ENCODE assay signal across 25 mouse cellular contexts in genomic region chr5:139566640-139567399, GRCm38 (mm10). TPM values are rescaled to one million over a fixed set of nuclear protein-coding genes. Genes with fewer than 3 reads are reported as not detected.
DNase-seq lines count a peak whose midpoint lies in the region; ATAC-seq and TF ChIP-seq lines count a peak whose summit lies in the region.
"Had no signal": no experiment of that assay in that cellular context is flagged by ENCODE, and none has a peak within 500 bp of the region (broad histone marks: within the 10 kb centered on the region; RNA-seq: fewer than 3 reads in every experiment).

No protein-coding gene starts in this region.

- peak; percentile 42 for TF ChIP-seq CTCF in kidney, postnatal 0 days (IDR thresholded peaks at IDR 0.05; ENCODE audit: low read depth)
- no peak for TF ChIP-seq CTCF in MEL (IDR thresholded peaks at IDR 0.05 in 2 of 3, conservative IDR thresholded peaks at IDR 0.05 in 1 of 3; ENCODE audit: control insufficient read depth in 1 of 3, insufficient read depth in 1 of 3, low read depth in 2 of 3, low read length in 3 of 3, poor library complexity in 1 of 3, severe bottlenecking in 1 of 3)

- no peaks in the 10 kb centered on the region for H3K4me1 ChIP-seq in kidney, postnatal 0 days (replicated peaks; ENCODE audit: insufficient read depth, low read length)
- H3K4me1 ChIP-seq in lung, embryonic 15.5 days: no peaks in the 10 kb centered on the region
- H3K4me1 ChIP-seq in MEL (ENCODE audit: control insufficient read depth in 1 of 2, insufficient read depth in 2 of 2, low read length in 2 of 2): no peaks in the 10 kb centered on the region
- H3K4me1 ChIP-seq in midbrain, embryonic 15.5 days: no peaks in the 10 kb centered on the region; the same call in 1 of the 2 replicates
- H3K4me1 ChIP-seq: heart, embryonic 12.5 days had no signal

- H3K36me3 ChIP-seq in kidney, postnatal 0 days (ENCODE audit: insufficient read depth, low read length): no peaks in the 10 kb centered on the region
- H3K36me3 ChIP-seq in lung, embryonic 15.5 days: no peaks in the 10 kb centered on the region
- H3K36me3 ChIP-seq in MEL (ENCODE audit: control insufficient read depth in 1 of 2, insufficient read depth in 2 of 2, low read length in 2 of 2): no peaks in the 10 kb centered on the region
- no peaks in the 10 kb centered on the region for H3K36me3 ChIP-seq in midbrain, embryonic 15.5 days (replicated peaks)
- H3K36me3 ChIP-seq: embryonic facial prominence, embryonic 10.5 days; heart, embryonic 12.5 days; hindbrain, embryonic 10.5 days; midbrain, embryonic 10.5 days had no signal

- peak; percentile 14 for DNase-seq in kidney, postnatal 0 days (ENCODE audit: low spot score)
- no peak for DNase-seq in kidney, adult 18-20 months
- no peak for DNase-seq in lung, postnatal 36 days
- no peak for DNase-seq in MEL (ENCODE audit: low read depth, low spot score)
- DNase-seq in lung, postnatal 25 days (ENCODE audit: low spot score): peak; percentile 14
- DNase-seq in MN1 (ENCODE audit: low spot score): no peak
- DNase-seq: adrenal gland, postnatal 14 days; cerebellum, adult 9-11 months; forebrain, postnatal 0 days; gastrocnemius, postnatal 14 days; heart, adult 11 months; heart, postnatal 10 days; kidney, adult 8-10 months; kidney, postnatal 4 days had no signal

- no peak for TF ChIP-seq EP300 in MEL (IDR thresholded peaks at IDR 0.05; ENCODE audit: low read depth in 1 of 2, low read length in 2 of 2)

- no peak overlapping the region for H3K4me2 ChIP-seq in kidney, postnatal 0 days (ENCODE audit: low read length)
- H3K4me2 ChIP-seq in lung, embryonic 15.5 days: no peak overlapping the region
- H3K4me2 ChIP-seq in midbrain, embryonic 15.5 days: no peak overlapping the region
- H3K4me2 ChIP-seq: heart, embryonic 12.5 days had no signal

- no peak for TF ChIP-seq RAD21 in MEL (IDR thresholded peaks at IDR 0.05; ENCODE audit: low read depth, low read length)

- H3K27me3 ChIP-seq in kidney, postnatal 0 days (ENCODE audit: insufficient read depth, low read length): no peaks in the 10 kb centered on the region
- H3K27me3 ChIP-seq in lung, embryonic 15.5 days: peaks cover 55% of the 10 kb centered on the region
- peaks cover 0 to 7% of the 10 kb centered on the region in 2 experiments; a peak in 3 of 4 replicates for H3K27me3 ChIP-seq in MEL (ENCODE audit: control insufficient read depth in 1 of 2, insufficient read depth in 2 of 2, low read length in 2 of 2)
- peaks cover 7% of the 10 kb centered on the region for H3K27me3 ChIP-seq in midbrain, embryonic 15.5 days (replicated peaks)

- H3K9ac ChIP-seq in kidney, postnatal 0 days (ENCODE audit: low read depth, low read length): no peak overlapping the region
- H3K9ac ChIP-seq in lung, embryonic 15.5 days: no peak overlapping the region
- no peak overlapping the region for H3K9ac ChIP-seq in MEL (ENCODE audit: control insufficient read depth, low read depth, low read length, poor library complexity, severe bottlenecking)
- H3K9ac ChIP-seq in midbrain, embryonic 15.5 days: no peak overlapping the region
- H3K9ac ChIP-seq: forebrain, postnatal 0 days; heart, embryonic 12.5 days had no signal

- no peak for TF ChIP-seq POLR2A in MEL (IDR thresholded peaks at IDR 0.05; ENCODE audit: control insufficient read depth in 1 of 2, insufficient read depth in 1 of 2, low read depth in 1 of 2, low read length in 2 of 2, poor library complexity in 1 of 2)

- no peak overlapping the region for H3K27ac ChIP-seq in kidney, postnatal 0 days
- no peak overlapping the region for H3K27ac ChIP-seq in lung, embryonic 15.5 days
- H3K27ac ChIP-seq in MEL (ENCODE audit: control insufficient read depth, low read depth, low read length): no peak overlapping the region
- H3K27ac ChIP-seq in midbrain, embryonic 15.5 days: no peak overlapping the region
- H3K27ac ChIP-seq: embryonic facial prominence, embryonic 10.5 days; hindbrain, embryonic 10.5 days; left cerebral cortex, adult 2 months; midbrain, embryonic 10.5 days had no signal

- ATAC-seq in kidney, postnatal 0 days (replicated peaks; ENCODE audit: low FRiP score, low read depth): no peak
- ATAC-seq in lung, embryonic 15.5 days (ENCODE audit: borderline replicate concordance, extremely low read depth, low FRiP score, low TSS enrichment): peak; percentile 47; the same call in 1 of the 2 replicates
- ATAC-seq in midbrain, embryonic 15.5 days (replicated peaks): no peak
- ATAC-seq: forebrain, postnatal 0 days had no signal

- H3K9me3 ChIP-seq in kidney, postnatal 0 days (replicated peaks; ENCODE audit: low read length): no peaks in the 10 kb centered on the region
- H3K9me3 ChIP-seq in lung, embryonic 15.5 days: no peaks in the 10 kb centered on the region
- H3K9me3 ChIP-seq in MEL (replicated peaks; ENCODE audit: insufficient read depth, low read length): no peaks in the 10 kb centered on the region
- no peaks in the 10 kb centered on the region for H3K9me3 ChIP-seq in midbrain, embryonic 15.5 days
- H3K9me3 ChIP-seq: heart, embryonic 12.5 days had no signal

- H3K4me3 ChIP-seq in kidney, postnatal 0 days (replicated peaks; ENCODE audit: low read depth, low read length): no peak overlapping the region
- no peak overlapping the region for H3K4me3 ChIP-seq in lung, embryonic 15.5 days
- H3K4me3 ChIP-seq in MEL (ENCODE audit: control insufficient read depth in 1 of 2, insufficient read depth in 1 of 2, low read depth in 2 of 2, low read length in 2 of 2): no peak overlapping the region
- H3K4me3 ChIP-seq in midbrain, embryonic 15.5 days: no peak overlapping the region
- H3K4me3 ChIP-seq: embryonic facial prominence, embryonic 10.5 days; heart, embryonic 12.5 days; hindbrain, embryonic 10.5 days; left cerebral cortex, adult 2 months; midbrain, embryonic 10.5 days had no signal

- no peaks in the 10 kb centered on the region for H3K79me2 ChIP-seq in MEL (ENCODE audit: control insufficient read depth, insufficient read depth, low read length, poor library complexity)

- 75% methylated on average over 6 of the region's 6 CpGs for WGBS in kidney, postnatal 0 days
- WGBS in lung, embryonic 15.5 days: 45% methylated on average over 6 of the region's 6 CpGs
- WGBS in midbrain, embryonic 15.5 days: 71% methylated on average over 6 of the region's 6 CpGs

TF ChIP-seq in MEL, 35 proteins besides CTCF, POLR2A, EP300 and RAD21:
- TF ChIP-seq MAX (IDR thresholded peaks at IDR 0.05; ENCODE audit: low read length): no peak
- TF ChIP-seq USF1 (IDR thresholded peaks at IDR 0.05; ENCODE audit: low read depth, low read length): 0 out of 2 replicates have a peak, but pooled peaks have one; percentile 20

RNA-seq across cellular contexts. Expression of gene Uncx, which starts 23.5 kb away (rescaled TPM):
- 44.8 and 50.9 TPM in 2 replicates for polyA plus RNA-seq in kidney, postnatal 0 days (2015; fragmentation: Nextera tagmentation; extraction: Ambion mirVana)
- 0.09 TPM in 1 of 2 replicates, not detected in the other for polyA plus RNA-seq in lung, embryonic 15.5 days (2015; fragmentation: Nextera tagmentation; extraction: Ambion mirVana)
- not detected in 2 replicates for total RNA-seq in MEL (2012; rRNA removed)
- polyA plus RNA-seq in MEL (2012; ENCODE audit: insufficient read depth in 1 of 2, insufficient read length in 2 of 2, low read depth in 1 of 2, low replicate concordance in 2 of 2, missing spikeins in 1 of 2): not detected
- 43.5 and 48.8 TPM in 2 replicates for polyA plus RNA-seq in midbrain, embryonic 15.5 days (2015; fragmentation: Nextera tagmentation; extraction: Ambion mirVana)
- total RNA-seq: adrenal gland, postnatal 14 days; gastrocnemius, postnatal 14 days; heart, postnatal 10 days had no signal
- polyA plus RNA-seq: cortical plate, adult 2 months; small intestine, adult 2 months; stomach, embryonic 16.5 days; urinary bladder, adult 2 months had no signal

Comparison
In these comparisons a context has a peak if more than half of its experiments do, and no peak if none do; other contexts are left out.
1. DNase-seq: peak in kidney, postnatal 0 days (single experiment) and lung, postnatal 25 days (single experiment); none in kidney, adult 18-20 months (single experiment), lung, postnatal 36 days (single experiment), MEL (single experiment) and MN1 (single experiment).
2. RNA of gene Uncx, which starts 23.5 kb away (polyA plus RNA-seq): 44.8 to 50.9 TPM in kidney, postnatal 0 days and 43.5 to 48.8 TPM in midbrain, embryonic 15.5 days; 0.09 TPM in lung, embryonic 15.5 days and not detected in MEL; every median in the first group is over 10 times any median in the second.